Mouse (Mus musculus): Measurements from ENCODE around the gene Tgfbr2.

DNA sequence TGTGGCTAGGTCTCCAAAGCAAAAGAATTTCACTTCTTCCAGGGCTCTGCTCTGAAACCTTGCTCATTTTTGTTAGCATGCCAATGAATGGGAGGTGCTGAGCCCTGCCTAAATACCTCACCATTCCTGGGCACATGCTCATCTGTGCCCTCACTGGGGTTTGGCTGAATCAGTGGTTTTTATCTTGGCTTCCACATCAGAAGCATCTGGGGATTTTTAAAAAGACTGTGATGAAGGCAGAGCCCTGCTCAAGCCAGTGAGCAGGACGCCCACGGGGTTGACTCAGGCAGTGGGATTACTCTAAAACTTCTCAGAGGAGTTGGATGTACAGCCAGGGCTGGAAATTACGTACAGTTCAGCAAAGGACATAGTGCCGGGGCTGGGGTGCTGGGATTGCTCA is 22.3 kb downstream of the Tgfbr2 start:
- TF ChIP-seq CTCF (IDR thresholded peaks at IDR 0.05; ENCODE audit: borderline replicate concordance, insufficient read depth, low read length) (no peak), POLR2A (IDR thresholded peaks at IDR 0.05; ENCODE audit: low read depth, low read length) (no peak)

Measured in embryonic fibroblast, embryonic 13.5 days (primary cell).